Mouse (Mus musculus): ENCODE measurements around the gene Ndufs7.
"Not testable (repeated sequence)": the region's sequence is repeated elsewhere in the genome, so short reads cannot be mapped to it uniquely, and the experiment has no call there.

Ndufs7 gene

DNA sequence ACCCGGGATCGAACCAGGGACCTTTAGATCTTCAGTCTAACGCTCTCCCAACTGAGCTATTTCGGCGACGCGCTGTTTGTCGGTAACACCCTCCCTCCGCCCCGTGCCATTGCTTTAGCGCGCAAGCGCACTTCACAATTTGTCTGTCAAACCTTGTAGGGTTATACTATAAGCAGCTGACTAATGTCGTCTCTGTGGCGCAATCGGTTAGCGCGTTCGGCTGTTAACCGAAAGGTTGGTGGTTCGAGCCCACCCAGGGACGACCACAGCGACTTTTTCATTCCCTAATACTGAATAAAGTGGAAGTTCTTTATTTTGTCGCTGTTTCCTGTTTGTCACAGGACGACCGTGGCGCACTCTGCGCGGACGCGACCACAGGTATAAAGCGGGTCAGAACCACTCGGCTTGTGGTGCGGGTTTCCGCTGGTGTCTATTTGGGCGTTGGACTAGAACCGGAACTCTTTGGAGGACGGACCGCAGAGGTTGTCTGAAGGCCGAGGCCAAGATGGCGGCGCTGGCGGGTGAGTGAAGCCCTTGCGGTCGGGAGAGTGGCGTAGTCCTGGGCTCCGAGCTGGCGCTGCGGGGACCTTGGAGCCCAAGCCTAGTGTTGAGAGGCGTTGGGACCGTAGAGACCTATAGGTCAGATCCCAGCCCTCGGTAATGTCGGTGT, at the start of gene Ndufs7:
TSS of gene Ndufs7 (plus strand) at position 151 of the 670 bp plus-strand sequence.
- peak; percentile 94 for DNase-seq (ENCODE audit: low read depth, low spot score)

- peak; percentile 87 for DNase-seq (ENCODE audit: low read depth, low spot score)
Observed at GRCm38 (mm10) chr10:80199440-80200008, 49.4 kb upstream of the Ndufs7 start.

DNA sequence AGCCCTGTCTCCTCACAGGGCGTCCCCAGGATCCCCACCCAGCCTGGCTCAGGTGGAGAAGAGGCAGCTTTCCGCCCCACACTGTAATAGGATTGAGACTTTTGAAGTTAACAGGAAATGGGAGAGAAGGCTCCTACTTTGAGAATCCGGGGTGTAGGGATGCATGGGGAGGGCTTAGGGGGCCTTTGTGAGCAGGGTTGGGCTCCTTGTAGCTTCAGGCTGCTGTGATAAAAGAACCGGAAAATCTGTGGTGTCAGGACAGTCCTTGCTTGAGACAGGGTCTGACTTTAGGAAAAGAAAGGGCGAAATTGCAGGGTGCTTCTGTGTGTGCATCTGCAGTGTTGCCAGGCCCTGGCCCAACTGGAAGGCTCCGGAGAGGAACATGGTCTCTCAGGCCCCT, 48.4 kb upstream of the Ndufs7 start:
- DNase-seq (ENCODE audit: low read depth, low spot score) = no peak

GRCm38 (mm10) chr10:80204055-80204454, 44.9 kb upstream of the Ndufs7 start:
- DNase-seq (ENCODE audit: low read depth, low spot score) = no peak

- DNase-seq (ENCODE audit: low read depth, low spot score) = no peak
Observed at GRCm38 (mm10) chr10:80207201-80207600, 41.7 kb upstream of the Ndufs7 start.

- DNase-seq (ENCODE audit: low read depth, low spot score) = no peak
Observed at GRCm38 (mm10) chr10:80207676-80208075, 41.2 kb upstream of the Ndufs7 start.

DNA sequence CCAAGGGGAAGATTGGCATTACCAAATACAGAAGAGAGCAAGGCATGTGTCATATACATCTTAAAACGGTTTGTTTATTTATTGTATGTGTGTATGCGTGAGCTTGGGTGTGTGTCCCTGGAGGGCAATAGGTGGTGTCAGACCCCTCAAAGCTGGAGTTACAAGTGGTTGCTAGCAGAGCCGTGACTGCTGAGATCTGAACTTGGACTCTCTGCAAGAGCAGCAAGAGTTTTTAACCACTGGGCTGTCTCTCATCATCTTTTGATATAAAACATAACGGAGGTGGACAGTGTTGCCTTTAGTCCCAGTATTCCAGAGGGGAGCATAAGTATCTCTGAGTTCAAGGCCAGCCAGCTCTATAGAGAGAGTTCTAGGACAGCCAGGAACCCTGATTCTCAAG, 40.7 kb upstream of the Ndufs7 start:
- no peak for DNase-seq (ENCODE audit: low read depth, low spot score)

- DNase-seq (ENCODE audit: low read depth, low spot score) = no peak
Observed at GRCm38 (mm10) chr10:80208841-80209371, 40.0 kb upstream of the Ndufs7 start.

DNA sequence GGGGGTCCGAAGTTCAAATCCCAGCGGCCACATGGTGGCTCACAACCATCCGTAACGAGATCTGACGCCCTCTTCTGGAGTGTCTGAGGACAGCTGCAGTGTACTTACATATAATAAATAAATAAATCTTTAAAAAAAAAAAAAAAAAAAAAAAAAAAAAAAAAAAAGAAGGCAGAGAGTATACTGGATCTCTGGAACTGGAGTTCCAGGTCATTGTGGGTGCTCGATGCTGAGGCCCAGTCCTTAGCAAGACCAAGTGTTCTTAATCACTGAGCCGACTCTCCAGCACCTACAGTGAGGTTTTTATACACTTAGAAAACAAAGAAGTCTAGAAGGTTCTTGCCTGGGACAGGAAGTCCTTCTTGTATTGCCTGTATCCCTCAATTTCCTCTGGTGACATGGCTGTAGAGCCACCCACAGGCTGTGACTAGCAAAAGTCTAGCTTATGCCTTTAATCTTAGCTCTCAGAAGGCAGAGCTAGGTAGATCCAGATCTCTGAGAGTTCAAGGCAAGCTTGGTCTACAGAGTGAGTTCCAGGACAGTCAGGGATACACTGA, 37.3 kb upstream of the Ndufs7 start:
- DNase-seq (ENCODE audit: low read depth, low spot score) = not testable (repeated sequence)

DNA sequence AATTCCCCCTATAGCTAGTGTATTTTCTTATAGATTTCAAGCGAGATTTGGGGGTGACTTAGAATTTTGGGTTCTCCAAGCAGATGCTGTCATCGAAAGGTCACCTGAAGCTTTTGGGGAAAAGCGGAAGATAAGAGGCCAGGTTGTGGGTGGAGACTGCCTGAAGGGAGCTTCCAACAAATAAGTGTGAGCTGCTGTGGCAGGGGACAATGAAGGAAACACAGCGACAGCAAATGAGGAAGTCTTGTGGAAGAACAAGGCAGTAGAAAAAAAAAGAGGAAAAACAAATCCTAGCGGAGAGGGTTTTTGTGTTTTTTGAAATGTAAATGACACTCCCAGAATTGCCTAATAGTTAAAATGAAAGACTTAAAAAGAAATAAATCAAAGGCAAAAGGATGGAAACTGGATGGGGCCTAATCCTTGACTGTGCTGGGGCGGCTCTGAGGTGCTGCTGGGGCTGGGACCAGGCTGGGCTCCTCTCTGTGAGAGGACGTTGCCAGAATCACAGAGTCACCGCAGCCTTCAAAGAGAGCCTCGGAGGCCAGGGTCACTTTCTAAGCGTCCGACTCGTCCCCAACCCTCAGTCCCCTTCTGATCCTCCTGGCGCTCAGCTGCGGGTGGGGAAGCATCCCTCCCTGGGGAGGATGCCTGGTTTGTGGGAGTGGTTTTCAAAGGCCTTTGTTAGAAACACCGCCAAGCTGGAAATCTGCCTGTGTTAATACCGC, 33.7 kb upstream of the Ndufs7 start:
- no peak for DNase-seq (ENCODE audit: low read depth, low spot score)

- no peak for DNase-seq (ENCODE audit: low read depth, low spot score)
Observed at GRCm38 (mm10) chr10:80220676-80221075, 28.2 kb upstream of the Ndufs7 start.

- DNase-seq (ENCODE audit: low read depth, low spot score) = not testable (repeated sequence)
Observed at GRCm38 (mm10) chr10:80223137-80223536, 25.8 kb upstream of the Ndufs7 start.

- DNase-seq (ENCODE audit: low read depth, low spot score) = no peak
Observed at GRCm38 (mm10) chr10:80226071-80226415, 22.9 kb upstream of the Ndufs7 start.

DNA sequence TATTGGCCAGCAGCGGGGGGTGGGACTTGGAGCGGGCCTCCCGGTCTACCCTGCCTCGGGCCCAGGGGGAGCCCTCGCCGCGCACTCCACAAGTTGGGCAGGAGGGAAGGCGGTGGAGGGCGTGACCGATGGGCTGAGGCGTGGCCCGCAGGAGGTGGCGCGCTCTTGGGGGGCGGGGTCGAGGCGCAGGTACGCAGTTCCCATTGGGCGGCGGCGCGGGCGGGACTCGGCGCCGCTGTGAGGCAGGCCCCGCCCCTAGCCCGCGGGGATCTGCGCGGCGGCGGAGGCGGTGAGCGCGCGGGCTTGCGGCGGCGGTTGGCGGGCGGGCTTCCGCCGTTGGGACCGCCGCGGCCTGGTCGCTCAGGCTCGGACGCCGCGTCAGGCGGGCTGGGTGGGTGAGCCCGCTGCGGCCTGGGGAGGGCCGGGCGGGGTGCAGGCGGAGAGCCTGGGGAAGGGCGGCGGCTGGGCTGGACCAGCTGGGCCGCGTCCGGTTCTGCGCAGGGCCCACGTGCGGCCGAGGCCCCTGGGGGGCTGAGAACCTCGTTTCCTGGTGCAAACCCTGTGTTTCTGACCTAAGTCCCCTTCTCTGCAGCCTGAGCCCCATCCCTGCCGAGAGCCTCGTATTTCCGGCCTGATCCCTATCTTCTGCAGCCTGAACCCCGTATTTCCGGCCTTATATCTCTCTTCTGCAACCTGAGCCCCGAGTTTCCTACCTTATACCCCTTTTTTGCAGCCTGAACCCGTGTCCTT, 22.3 kb upstream of the Ndufs7 start, which contains the start of gene Mum1:
TSS of gene Mum1 (plus strand) at position 19 of the 750 bp plus-strand sequence.
- peak; percentile 98 for DNase-seq (ENCODE audit: low read depth, low spot score)

DNA sequence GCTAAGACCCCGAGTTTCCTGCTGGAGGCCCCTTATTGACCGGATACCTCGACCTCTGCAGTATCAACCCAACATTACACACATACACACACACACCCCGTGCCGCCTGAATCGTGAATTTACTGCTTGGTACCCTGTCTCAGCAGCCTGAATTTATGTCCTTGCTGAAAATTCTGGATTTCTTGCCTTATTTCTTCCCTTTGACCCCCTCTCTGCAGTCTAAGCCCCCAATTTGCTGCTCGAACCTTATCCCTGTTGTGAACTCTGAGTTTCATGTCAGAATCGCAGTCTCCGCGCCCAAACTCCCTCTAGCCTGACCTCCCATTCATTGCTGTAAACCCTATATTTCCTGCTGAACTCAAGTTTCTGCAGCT, 21.8 kb upstream of the Ndufs7 start:
- no peak for DNase-seq (ENCODE audit: low read depth, low spot score)

DNA sequence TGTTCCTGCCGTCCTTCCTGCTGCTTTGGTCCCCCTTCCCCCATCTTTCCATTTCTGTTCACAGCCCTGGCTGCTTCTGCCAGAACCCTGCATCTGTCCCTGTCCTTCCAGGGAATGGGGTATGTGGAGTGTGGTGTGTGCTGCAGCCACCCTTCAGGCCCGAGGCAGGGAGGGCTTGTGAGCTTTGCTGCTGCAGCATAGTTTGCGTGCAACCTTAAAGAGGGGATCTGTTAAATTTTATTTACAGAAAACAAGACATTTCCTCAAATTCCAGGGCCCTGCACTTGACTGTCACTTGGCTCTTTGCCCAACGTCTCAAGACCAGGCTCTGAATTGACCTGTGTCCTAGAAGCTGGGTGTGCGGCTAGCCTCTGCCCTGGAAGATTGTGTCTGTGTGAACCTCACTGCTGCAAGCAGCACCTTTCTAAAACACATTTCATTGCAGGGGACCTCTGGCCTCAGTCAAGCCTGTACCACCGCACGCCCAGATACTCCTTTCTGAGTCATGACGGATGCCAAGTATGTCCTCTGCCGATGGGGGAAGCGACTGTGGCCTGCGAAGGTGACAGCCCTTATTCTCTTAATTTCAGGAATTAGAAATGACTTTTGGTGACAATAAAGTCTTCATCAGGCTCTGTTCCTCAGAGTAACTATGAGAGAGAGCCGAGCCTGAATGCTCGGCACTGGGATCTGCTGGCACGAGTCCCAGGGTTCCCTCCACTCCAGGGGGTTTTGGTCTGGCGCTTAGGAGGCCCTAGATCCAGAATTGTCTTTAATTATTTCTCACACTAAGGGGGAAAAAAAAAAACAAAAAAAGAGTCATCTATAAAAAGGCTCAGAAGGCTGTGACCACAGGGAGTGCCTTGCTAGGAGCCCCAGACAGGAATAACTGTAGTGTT, 20.8 kb upstream of the Ndufs7 start:
- DNase-seq (ENCODE audit: low read depth, low spot score) = no peak

- DNase-seq (ENCODE audit: low read depth, low spot score) = no peak
Observed at GRCm38 (mm10) chr10:80236145-80236825, 12.6 kb upstream of the Ndufs7 start.

GRCm38 (mm10) chr10:80237020-80237419, 11.9 kb upstream of the Ndufs7 start:
- no peak for DNase-seq (ENCODE audit: low read depth, low spot score)

DNA sequence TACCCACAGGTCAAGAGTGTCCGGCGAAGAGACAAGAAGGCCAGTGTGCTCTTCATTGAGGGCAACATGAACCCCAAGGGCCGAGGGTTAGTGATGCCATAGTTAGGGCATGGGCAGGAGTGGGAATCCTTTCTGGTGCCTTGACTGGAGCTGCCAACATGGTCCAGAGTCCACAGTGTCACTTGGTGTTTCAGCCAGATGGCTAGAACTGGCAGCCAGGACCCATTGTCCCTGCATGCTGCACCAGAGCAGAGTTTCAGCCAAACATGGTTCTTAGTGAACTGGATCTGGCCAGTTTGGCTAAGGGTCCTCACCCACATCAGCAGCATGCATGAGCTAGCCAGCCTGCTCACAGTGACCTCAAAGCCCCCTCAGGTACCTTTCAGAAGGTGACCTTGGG, 10.6 kb upstream of the Ndufs7 start:
- DNase-seq (ENCODE audit: low read depth, low spot score) = no peak

GRCm38 (mm10) chr10:80239791-80240190, 9.1 kb upstream of the Ndufs7 start:
- no peak for DNase-seq (ENCODE audit: low read depth, low spot score)

All from forelimb bud, embryonic 11.5 days (tissue).